Mouse (Mus musculus) heart, postnatal 0 days (tissue): Measurements from ENCODE around the gene Gsta2. TPM values are rescaled to one million over a fixed set of nuclear protein-coding genes. Genes with fewer than 3 reads are reported as not detected.
A peak's percentile ranks its signal among the peaks of the same experiment; 100 is the strongest.

Experiments used
- ATAC-seq: fragments of 200-750 bp; cut with Nextera tagmentation; 2 replicates; pipeline ENCODE4 v1.8.0; 2017; ENCODE audit warnings: low read depth, moderate number of reproducible peaks, moderate library complexity; ENCODE audit not compliant: insufficient read depth
- DNase-seq: peaks from one replicate; pipeline ENCODE4 v3.0.0-alpha.2; 2016; ENCODE audit warnings: low spot score
- H3K27ac ChIP-seq: fragments of 300-500 bp; sonication (generic); 2 replicates; pipeline ENCODE4 v1.5.1; 2014; ENCODE audit warnings: low read depth, mild to moderate bottlenecking
- H3K27me3 ChIP-seq: fragments of 300-500 bp; sonication (generic); 2 replicates; pipeline ENCODE4 v1.6.1; 2014; ENCODE audit warnings: low read length, mixed read lengths; ENCODE audit not compliant: control insufficient read depth, insufficient read depth
- H3K36me3 ChIP-seq: fragments of 300-500 bp; sonication (generic); replicated peaks from 2 replicates; pipeline ENCODE4 v1.6.1; 2014; ENCODE audit warnings: low read length, mixed read lengths; ENCODE audit not compliant: control insufficient read depth, insufficient read depth
- H3K4me1 ChIP-seq: fragments of 300-500 bp; sonication (generic); 2 replicates; pipeline ENCODE4 v1.6.1; 2014; ENCODE audit warnings: antibody characterized with exemption; ENCODE audit not compliant: control insufficient read depth, insufficient read depth
- H3K4me2 ChIP-seq: fragments of 300-500 bp; sonication (generic); 2 replicates; pipeline ENCODE4 v1.6.1; 2014; ENCODE audit warnings: low read depth, mild to moderate bottlenecking, low read length, moderate library complexity
- H3K4me3 ChIP-seq: fragments of 300-500 bp; sonication (generic); 2 replicates; pipeline ENCODE4 v1.5.1; 2014; ENCODE audit warnings: low read depth, low read length
- H3K9ac ChIP-seq: fragments of 300-500 bp; sonication (generic); replicated peaks from 2 replicates; pipeline ENCODE4 v1.6.1; 2014; ENCODE audit warnings: low read depth, low read length, mixed read lengths
- H3K9me3 ChIP-seq: fragments of 300-500 bp; sonication (generic); replicated peaks from 2 replicates; pipeline ENCODE4 v1.6.1; 2016; ENCODE audit warnings: low read length; ENCODE audit not compliant: control insufficient read depth
- CTCF ChIP-seq: IDR thresholded peaks from 2 replicates; pipeline ENCODE4 v1.5.1; 2016; ENCODE audit warnings: antibody characterized with exemption, control low read depth, low read depth
- EP300 ChIP-seq: IDR thresholded peaks from 2 replicates; pipeline ENCODE4 v1.6.1; 2016; ENCODE audit warnings: antibody characterized with exemption, low read depth
- WGBS: fragments of 180-500 bp; shearing (Covaris S2); extraction: QIAGEN DNeasy Blood & Tissue Kit; methylation state at CpG from one replicate; pipeline ENCODE4 v1.1.7; 2014; 5-methylcytosine and 5-hydroxymethylcytosine counted together
- polyA plus RNA-seq: library from polyadenylated mRNA; unstranded; fragments of >200 nt; fragmentation: Nextera tagmentation; extraction: Ambion mirVana; gene quantifications from 2 replicates; pipeline ENCODE4 v1.2.1, GENCODE M21; 2015
- total RNA-seq: library from RNA; depleted of rRNA; stranded (reverse); fragments of >200 nt; gene quantifications from 2 replicates; pipeline ENCODE4 v1.2.3, GENCODE M21; 2014; ENCODE audit warnings: low replicate concordance

The Gsta2 gene
- total and polyA plus RNA-seq, 2 experiments from 2014 or later: not detected

DNA sequence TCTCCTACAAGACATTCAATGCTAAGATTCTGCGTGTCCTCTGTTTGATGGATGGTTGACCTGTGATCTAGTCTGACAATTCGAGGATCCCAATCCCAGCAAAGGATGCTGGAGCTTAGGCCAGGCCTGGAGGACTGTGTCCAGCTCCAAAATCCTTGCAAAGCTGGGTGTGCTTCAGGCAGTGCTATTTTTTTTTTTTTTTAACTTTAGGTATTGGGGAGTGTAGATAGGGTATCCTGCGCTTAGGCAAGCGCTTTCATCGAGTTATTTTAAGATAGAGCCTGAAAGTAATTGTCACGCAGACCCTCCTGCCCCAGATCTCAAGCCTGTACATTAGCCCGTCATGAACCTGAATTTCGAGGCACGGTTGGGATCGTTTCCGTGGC, 39.6 kb upstream of the Gsta2 start:
- no peak for ATAC-seq
- H3K9ac ChIP-seq: no peak overlapping the region
- peak overlapping the region; percentile 51; the same call in 1 of the 2 replicates for H3K4me2 ChIP-seq
- peaks cover 54% of the 10 kb centered on the region for H3K27me3 ChIP-seq
- H3K27ac ChIP-seq: no peak overlapping the region
- peak overlapping the region; percentile 36 for H3K4me3 ChIP-seq
- no peaks in the 10 kb centered on the region for H3K36me3 ChIP-seq
- WGBS: 33% methylated on average over 11 of the region's 11 CpGs
- DNase-seq: no peak
- TF ChIP-seq EP300: no peak
- TF ChIP-seq CTCF: no peak
- no peaks in the 10 kb centered on the region for H3K9me3 ChIP-seq
- H3K4me1 ChIP-seq: 0 out of 2 replicates have a peak, but pooled peaks cover 6% of the 10 kb centered on the region

GRCm38 (mm10) chr9:78394602-78395001, 39.0 kb upstream of the Gsta2 start:
- Histone ChIP-seq H3K36me3 (no peaks in the 10 kb centered on the region), H3K4me2 (no peak overlapping the region), H3K9ac (no peak overlapping the region), H3K9me3 (no peaks in the 10 kb centered on the region), H3K4me3 (no peak overlapping the region), H3K27ac (no peak overlapping the region), H3K4me1 (0 out of 2 replicates have a peak, but pooled peaks cover 6% of the 10 kb centered on the region), H3K27me3 (peaks cover 54% of the 10 kb centered on the region)
- WGBS: 65% methylated on average over 7 of the region's 7 CpGs
- DNase-seq (no peak), ATAC-seq (no peak)
- TF ChIP-seq EP300 (no peak), CTCF (no peak)

- H3K9ac ChIP-seq: no peak overlapping the region
- no peak overlapping the region for H3K4me3 ChIP-seq
- no peaks in the 10 kb centered on the region for H3K36me3 ChIP-seq
- H3K4me1 ChIP-seq: 0 out of 2 replicates have a peak, but pooled peaks cover 6% of the 10 kb centered on the region
- no peak overlapping the region for H3K4me2 ChIP-seq
- H3K27me3 ChIP-seq: peaks cover 54% of the 10 kb centered on the region
- TF ChIP-seq EP300: no peak
- TF ChIP-seq CTCF: no peak
- DNase-seq (no peak), ATAC-seq (no peak)
- no peak overlapping the region for H3K27ac ChIP-seq
- H3K9me3 ChIP-seq: no peaks in the 10 kb centered on the region
- 82% methylated on average over 10 of the region's 10 CpGs for WGBS
These were observed 38.2 kb upstream of the Gsta2 start for GRCm38 (mm10) chr9:78393741-78394140.

DNA sequence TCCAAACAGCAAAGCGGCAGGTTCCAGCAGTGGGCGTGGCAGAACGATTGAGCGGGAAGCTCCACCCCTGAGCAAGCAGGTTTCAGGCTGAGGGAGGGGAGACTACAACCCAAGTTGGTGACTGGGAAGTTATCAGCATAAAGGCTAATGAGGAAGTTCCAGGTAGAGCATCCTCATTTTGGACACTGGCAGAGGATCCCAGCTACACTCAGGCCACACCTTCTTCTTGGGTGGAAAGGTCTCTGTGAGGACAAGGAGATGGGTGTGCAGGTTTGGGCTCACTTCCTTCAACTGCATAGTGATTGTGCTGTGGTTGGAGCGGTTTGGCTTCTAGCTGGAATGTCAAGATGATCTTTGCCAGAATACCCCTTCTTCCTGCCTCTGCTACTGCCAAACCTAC, 34.4 kb upstream of the Gsta2 start:
- no peak for DNase-seq
- peaks cover 30% of the 10 kb centered on the region for H3K27me3 ChIP-seq
- H3K9ac ChIP-seq: no peak overlapping the region
- 51% methylated on average over 5 of the region's 5 CpGs for WGBS
- H3K27ac ChIP-seq: no peak overlapping the region
- H3K4me3 ChIP-seq: no peak overlapping the region
- no peaks in the 10 kb centered on the region for H3K4me1 ChIP-seq
- no peaks in the 10 kb centered on the region for H3K36me3 ChIP-seq
- no peak for TF ChIP-seq EP300
- TF ChIP-seq CTCF: no peak
- ATAC-seq: no peak
- H3K9me3 ChIP-seq: no peaks in the 10 kb centered on the region
- no peak overlapping the region for H3K4me2 ChIP-seq

DNA sequence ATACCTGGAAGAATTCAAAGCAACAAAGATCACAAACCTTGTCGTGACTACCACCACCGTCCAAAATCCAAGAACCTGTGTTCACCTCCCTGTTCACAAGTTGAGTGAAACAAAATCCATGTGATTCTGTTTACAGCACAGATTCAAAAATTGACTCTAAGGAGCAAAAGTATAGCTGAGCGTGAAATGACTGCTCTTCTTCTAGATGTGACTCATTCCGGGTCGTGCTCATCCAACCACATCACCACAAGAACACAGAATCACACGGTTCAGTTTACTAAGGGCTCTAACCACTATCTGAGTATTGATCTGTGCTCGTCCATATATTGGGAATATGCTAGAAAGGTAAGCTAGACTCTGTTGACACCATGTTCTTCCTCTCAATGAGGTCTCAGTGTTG, 31.4 kb upstream of the Gsta2 start:
- Histone ChIP-seq H3K4me1 (no peaks in the 10 kb centered on the region), H3K4me3 (no peak overlapping the region), H3K9ac (no peak overlapping the region), H3K4me2 (no peak overlapping the region), H3K27ac (no peak overlapping the region), H3K27me3 (0 out of 2 replicates have a peak, but pooled peaks cover 5% of the 10 kb centered on the region), H3K36me3 (no peaks in the 10 kb centered on the region), H3K9me3 (no peaks in the 10 kb centered on the region)
- TF ChIP-seq EP300 (no peak), CTCF (no peak)
- ATAC-seq: no peak
- DNase-seq: no peak
- 80% methylated on average over 7 of the region's 7 CpGs for WGBS

GRCm38 (mm10) chr9:78385893-78386292, 30.3 kb upstream of the Gsta2 start:
- no peak overlapping the region for H3K4me2 ChIP-seq
- DNase-seq (no peak), ATAC-seq (no peak)
- H3K4me3 ChIP-seq: no peak overlapping the region
- no peak overlapping the region for H3K27ac ChIP-seq
- 54% methylated on average over 3 of the region's 3 CpGs for WGBS
- no peaks in the 10 kb centered on the region for H3K9me3 ChIP-seq
- H3K36me3 ChIP-seq: no peaks in the 10 kb centered on the region
- TF ChIP-seq EP300 (no peak), CTCF (peak; percentile 45)
- H3K9ac ChIP-seq: no peak overlapping the region
- H3K4me1 ChIP-seq: no peaks in the 10 kb centered on the region
- no peaks in the 10 kb centered on the region for H3K27me3 ChIP-seq
